Mouse (Mus musculus) stomach, embryonic 15.5 days (tissue): Measurements from ENCODE around the gene Slc8a1. TPM values are rescaled to one million over a fixed set of nuclear protein-coding genes. Genes with fewer than 3 reads are reported as not detected.
A peak's percentile ranks its signal among the peaks of the same experiment; 100 is the strongest.

Experiments used
- ATAC-seq: fragments of 200-750 bp; cut with Nextera tagmentation; 2 replicates; pipeline ENCODE4 v1.8.0; 2017; ENCODE audit warnings: low read depth, moderate number of reproducible peaks, moderate TSS enrichment; ENCODE audit not compliant: insufficient read depth, low FRiP score
- H3K27ac ChIP-seq: fragments of 300-500 bp; sonication (generic); 2 replicates; pipeline ENCODE4 v1.5.1; 2015; ENCODE audit warnings: mild to moderate bottlenecking, inconsistent platforms
- H3K27me3 ChIP-seq: fragments of 300-500 bp; sonication (generic); replicated peaks from 2 replicates; pipeline ENCODE4 v1.6.1; 2015; ENCODE audit warnings: inconsistent platforms
- H3K36me3 ChIP-seq: fragments of 300-500 bp; sonication (generic); 2 replicates; pipeline ENCODE4 v1.6.1; 2015; ENCODE audit warnings: inconsistent platforms
- H3K4me1 ChIP-seq: fragments of 300-500 bp; sonication (generic); 2 replicates; pipeline ENCODE4 v1.6.1; 2015; ENCODE audit warnings: inconsistent platforms
- H3K4me2 ChIP-seq: fragments of 300-500 bp; sonication (generic); 2 replicates; pipeline ENCODE4 v1.6.1; 2015; ENCODE audit warnings: mild to moderate bottlenecking, inconsistent platforms
- H3K4me3 ChIP-seq: fragments of 300-500 bp; sonication (generic); replicated peaks from 2 replicates; pipeline ENCODE4 v1.5.1; 2015; ENCODE audit warnings: inconsistent platforms
- H3K9ac ChIP-seq: fragments of 300-500 bp; sonication (generic); 2 replicates; pipeline ENCODE4 v1.6.1; 2015; ENCODE audit warnings: inconsistent platforms
- H3K9me3 ChIP-seq: fragments of 300-500 bp; sonication (generic); 2 replicates; pipeline ENCODE4 v1.6.1; 2016; ENCODE audit warnings: inconsistent platforms
- WGBS: fragments of 180-500 bp; shearing (Covaris S2); methylation state at CpG from one replicate; pipeline ENCODE4 v1.1.7; 2015; 5-methylcytosine and 5-hydroxymethylcytosine counted together
- polyA plus RNA-seq: library from polyadenylated mRNA; unstranded; fragments of >200 nt; fragmentation: Nextera tagmentation; extraction: Ambion mirVana; gene quantifications from 2 replicates; pipeline ENCODE4 v1.2.1, GENCODE M21; 2015

The Slc8a1 gene
- polyA plus RNA-seq, 1 experiment from 2014 or later: 7.4 TPM

- no peak overlapping the region for H3K27ac ChIP-seq
- no peaks in the 10 kb centered on the region for H3K27me3 ChIP-seq
- H3K4me3 ChIP-seq: no peak overlapping the region
- no peaks in the 10 kb centered on the region for H3K9me3 ChIP-seq
- 0 out of 2 replicates have a peak, but pooled peaks cover 3% of the 10 kb centered on the region for H3K4me1 ChIP-seq
- 32% methylated on average over 2 of the region's 2 CpGs for WGBS
- no peak overlapping the region for H3K9ac ChIP-seq
- no peak; the same call in 1 of the 2 replicates for ATAC-seq
- no peaks in the 10 kb centered on the region for H3K36me3 ChIP-seq
- H3K4me2 ChIP-seq: no peak overlapping the region
These were observed 344.1 kb downstream of the Slc8a1 start for GRCm38 (mm10) chr17:81394124-81394523.

DNA sequence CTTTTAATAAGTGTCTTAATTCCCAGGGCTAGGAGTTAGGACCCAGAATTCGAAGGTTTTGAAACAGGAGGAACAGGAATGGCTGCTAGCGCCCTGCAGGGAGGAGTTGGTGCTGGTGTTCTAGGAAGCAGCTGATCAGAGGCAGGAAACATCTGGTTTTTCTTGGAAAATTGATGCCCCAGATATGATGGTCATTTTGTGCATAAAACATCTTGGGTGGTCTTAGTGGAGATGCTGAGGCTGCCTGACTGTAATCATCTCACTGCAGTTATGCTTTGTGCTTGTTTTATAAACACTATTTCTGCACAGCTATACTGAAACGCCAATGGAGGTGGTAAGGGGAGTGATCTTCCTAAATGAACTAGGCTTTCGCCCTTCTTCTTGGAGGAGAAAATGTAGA, 345.1 kb downstream of the Slc8a1 start:
- H3K9me3 ChIP-seq: no peaks in the 10 kb centered on the region
- ATAC-seq: no peak
- H3K27me3 ChIP-seq: no peaks in the 10 kb centered on the region
- WGBS: 38% methylated on average over 4 of the region's 4 CpGs
- no peaks in the 10 kb centered on the region for H3K36me3 ChIP-seq
- H3K4me3 ChIP-seq: no peak overlapping the region
- H3K4me2 ChIP-seq: no peak overlapping the region
- no peak overlapping the region for H3K9ac ChIP-seq
- H3K4me1 ChIP-seq: 0 out of 2 replicates have a peak, but pooled peaks cover 3% of the 10 kb centered on the region
- H3K27ac ChIP-seq: 0 out of 2 replicates have a peak overlapping the region, but pooled peaks have one; percentile 13

- no peak for ATAC-seq
- Histone ChIP-seq H3K4me2 (no peak overlapping the region), H3K9ac (no peak overlapping the region), H3K36me3 (no peaks in the 10 kb centered on the region), H3K27ac (no peak overlapping the region), H3K4me3 (no peak overlapping the region), H3K27me3 (no peaks in the 10 kb centered on the region), H3K9me3 (no peaks in the 10 kb centered on the region), H3K4me1 (0 out of 2 replicates have a peak, but pooled peaks cover 3% of the 10 kb centered on the region)
- 60% methylated on average over 7 of the region's 7 CpGs for WGBS
These were observed 346.7 kb downstream of the Slc8a1 start for GRCm38 (mm10) chr17:81391478-81391877.

DNA sequence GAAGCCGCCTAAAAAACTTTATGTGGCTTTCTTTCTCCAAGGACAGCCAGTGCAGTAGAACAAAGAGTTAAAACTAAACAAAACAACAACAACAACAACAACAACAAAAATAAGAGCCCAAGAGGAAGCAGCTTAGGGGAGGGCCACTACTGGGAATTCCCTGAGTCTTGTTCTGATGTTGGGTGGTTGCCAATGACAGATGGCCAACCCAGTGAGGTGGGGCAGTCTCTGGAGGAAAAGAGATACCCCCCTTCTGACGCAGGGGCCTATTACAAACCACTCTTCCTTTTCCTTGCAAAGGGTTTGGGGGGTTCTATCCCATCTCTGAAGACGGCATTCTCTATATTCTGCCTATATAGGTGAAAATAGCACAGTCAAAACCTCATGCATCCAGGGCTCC, 347.4 kb downstream of the Slc8a1 start:
- Histone ChIP-seq H3K9me3 (no peaks in the 10 kb centered on the region), H3K27me3 (no peaks in the 10 kb centered on the region), H3K4me1 (0 out of 2 replicates have a peak, but pooled peaks cover 3% of the 10 kb centered on the region), H3K27ac (no peak overlapping the region), H3K4me2 (no peak overlapping the region), H3K4me3 (no peak overlapping the region), H3K36me3 (no peaks in the 10 kb centered on the region), H3K9ac (no peak overlapping the region)
- no peak for ATAC-seq
- 83% methylated on average over 3 of the region's 3 CpGs for WGBS

DNA sequence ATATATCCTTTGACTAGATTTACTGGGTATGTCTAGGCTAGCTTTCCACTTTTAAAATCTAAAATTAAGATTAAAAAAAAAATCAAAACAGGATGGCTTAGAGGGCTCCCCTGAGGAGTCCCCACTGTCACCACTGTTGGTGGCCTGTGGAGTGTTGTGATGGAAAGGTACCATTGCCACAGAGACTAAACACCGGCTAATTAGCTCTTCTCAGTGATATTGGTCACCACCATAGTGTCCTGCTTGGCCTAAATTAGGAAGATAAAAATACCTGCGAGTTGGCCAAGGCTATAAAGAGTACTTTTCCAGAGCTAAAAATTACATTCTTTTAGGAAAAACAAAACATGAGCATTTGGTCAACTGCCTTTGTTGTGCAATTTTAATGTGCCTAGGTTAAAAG, 352.1 kb downstream of the Slc8a1 start:
- no peak overlapping the region for H3K4me2 ChIP-seq
- H3K4me3 ChIP-seq: no peak overlapping the region
- H3K27me3 ChIP-seq: no peaks in the 10 kb centered on the region
- WGBS: 82% methylated on average over 2 of the region's 2 CpGs
- no peaks in the 10 kb centered on the region for H3K36me3 ChIP-seq
- no peaks in the 10 kb centered on the region for H3K9me3 ChIP-seq
- no peak overlapping the region for H3K9ac ChIP-seq
- H3K4me1 ChIP-seq: no peaks in the 10 kb centered on the region
- H3K27ac ChIP-seq: no peak overlapping the region
- ATAC-seq: no peak

DNA sequence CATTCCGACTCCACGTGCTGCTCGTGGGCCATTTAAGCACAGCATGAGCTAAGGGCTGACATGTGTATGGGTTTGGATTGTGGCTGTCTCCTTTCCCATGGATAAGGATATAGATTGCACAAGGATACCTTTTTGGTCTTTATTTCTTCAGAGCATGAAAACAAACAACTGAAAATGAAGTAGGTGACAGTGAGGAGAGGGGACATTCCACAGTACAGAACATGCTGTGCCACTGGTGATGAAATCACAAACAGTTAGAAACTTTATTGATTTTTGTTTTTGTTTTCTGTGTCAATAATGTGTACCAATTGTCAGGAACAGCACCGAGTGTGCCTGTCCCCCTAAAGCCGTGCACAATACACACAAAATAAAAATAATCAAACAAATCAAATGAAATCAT, 352.7 kb downstream of the Slc8a1 start:
- H3K9me3 ChIP-seq: no peaks in the 10 kb centered on the region
- 82% methylated on average over 5 of the region's 5 CpGs for WGBS
- no peak overlapping the region for H3K9ac ChIP-seq
- no peaks in the 10 kb centered on the region for H3K36me3 ChIP-seq
- no peak overlapping the region for H3K4me3 ChIP-seq
- H3K4me1 ChIP-seq: no peaks in the 10 kb centered on the region
- ATAC-seq: no peak
- no peak overlapping the region for H3K27ac ChIP-seq
- H3K27me3 ChIP-seq: no peaks in the 10 kb centered on the region
- H3K4me2 ChIP-seq: no peak overlapping the region

DNA sequence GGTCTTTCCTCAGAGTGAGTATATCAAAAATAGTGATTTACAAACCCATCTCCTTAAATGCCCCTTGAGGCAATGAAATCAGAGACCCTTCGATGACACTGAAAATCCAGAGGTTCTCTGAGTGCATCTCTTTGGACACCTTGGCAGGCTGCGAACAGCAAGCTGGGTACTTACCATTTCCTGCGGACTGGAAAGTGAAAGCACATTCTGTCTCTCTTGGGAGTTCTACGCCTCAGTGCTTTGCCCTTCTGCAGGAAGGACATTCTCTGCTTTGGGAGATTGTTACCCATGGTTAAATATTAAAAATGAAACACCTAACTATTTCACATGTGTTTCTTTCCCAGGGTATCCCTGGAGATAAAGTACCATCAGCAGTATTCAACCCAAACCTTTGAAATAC, 354.7 kb downstream of the Slc8a1 start:
- H3K4me2 ChIP-seq: no peak overlapping the region
- no peaks in the 10 kb centered on the region for H3K27me3 ChIP-seq
- no peaks in the 10 kb centered on the region for H3K9me3 ChIP-seq
- H3K36me3 ChIP-seq: no peaks in the 10 kb centered on the region
- no peak overlapping the region for H3K27ac ChIP-seq
- WGBS: 80% methylated on average over 4 of the region's 4 CpGs
- no peak for ATAC-seq
- H3K4me1 ChIP-seq: no peaks in the 10 kb centered on the region
- H3K9ac ChIP-seq: no peak overlapping the region
- no peak overlapping the region for H3K4me3 ChIP-seq

DNA sequence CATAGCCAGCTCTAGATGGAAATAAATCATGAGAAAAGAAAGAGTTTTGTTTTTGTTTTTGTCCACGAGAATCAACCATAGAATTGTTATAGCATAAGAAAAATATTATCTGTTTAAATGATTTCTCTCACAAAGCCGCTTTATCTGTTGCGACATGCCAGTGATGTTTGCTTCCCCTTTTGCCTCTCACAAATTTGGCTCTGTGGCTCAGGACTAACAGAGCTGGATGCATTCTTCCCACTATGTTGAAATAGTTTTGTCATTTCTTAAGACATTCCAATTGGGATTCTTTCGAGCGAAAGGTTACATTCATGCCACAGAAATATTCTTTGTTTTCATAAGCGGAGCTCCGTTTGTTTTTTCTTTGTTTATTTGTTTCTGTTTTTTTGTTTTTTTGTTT, 359.7 kb downstream of the Slc8a1 start:
- H3K9me3 ChIP-seq: no peaks in the 10 kb centered on the region
- no peak for ATAC-seq
- no peaks in the 10 kb centered on the region for H3K36me3 ChIP-seq
- no peaks in the 10 kb centered on the region for H3K4me1 ChIP-seq
- no peak overlapping the region for H3K4me3 ChIP-seq
- H3K9ac ChIP-seq: no peak overlapping the region
- H3K27ac ChIP-seq: no peak overlapping the region
- H3K4me2 ChIP-seq: no peak overlapping the region
- WGBS: 79% methylated on average over 7 of the region's 7 CpGs
- no peaks in the 10 kb centered on the region for H3K27me3 ChIP-seq

DNA sequence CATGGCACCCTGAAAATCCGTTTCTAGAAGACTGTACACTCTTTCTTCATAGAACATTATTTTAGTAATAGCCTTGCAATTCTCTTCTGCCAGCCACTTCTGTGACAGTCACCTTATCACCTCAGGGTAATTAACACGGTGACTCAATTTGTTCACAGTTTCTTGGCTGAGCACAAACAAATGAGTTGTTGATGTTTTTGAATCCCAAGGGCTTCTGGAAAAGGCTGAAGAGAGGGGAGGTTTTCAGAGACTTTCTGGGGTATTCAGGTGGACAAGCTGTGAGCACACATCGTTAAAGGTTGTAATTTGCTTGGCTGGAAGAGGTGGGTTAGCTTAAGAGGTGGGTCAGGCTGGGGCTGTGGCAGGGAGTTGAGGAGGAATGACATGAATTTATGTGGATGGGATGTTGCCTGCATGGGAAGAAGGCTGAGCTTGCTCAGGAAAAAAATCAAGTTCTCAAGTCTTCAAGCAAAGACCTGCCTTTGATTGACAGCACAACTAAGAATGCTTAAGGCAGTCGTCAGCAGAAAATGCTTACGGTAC, 360.3 kb downstream of the Slc8a1 start:
- Histone ChIP-seq H3K9me3 (no peaks in the 10 kb centered on the region), H3K4me1 (no peaks in the 10 kb centered on the region), H3K36me3 (no peaks in the 10 kb centered on the region), H3K27me3 (no peaks in the 10 kb centered on the region), H3K4me3 (no peak overlapping the region), H3K27ac (no peak overlapping the region), H3K9ac (no peak overlapping the region), H3K4me2 (no peak overlapping the region)
- 65% methylated on average over 5 of the region's 5 CpGs for WGBS
- no peak for ATAC-seq

DNA sequence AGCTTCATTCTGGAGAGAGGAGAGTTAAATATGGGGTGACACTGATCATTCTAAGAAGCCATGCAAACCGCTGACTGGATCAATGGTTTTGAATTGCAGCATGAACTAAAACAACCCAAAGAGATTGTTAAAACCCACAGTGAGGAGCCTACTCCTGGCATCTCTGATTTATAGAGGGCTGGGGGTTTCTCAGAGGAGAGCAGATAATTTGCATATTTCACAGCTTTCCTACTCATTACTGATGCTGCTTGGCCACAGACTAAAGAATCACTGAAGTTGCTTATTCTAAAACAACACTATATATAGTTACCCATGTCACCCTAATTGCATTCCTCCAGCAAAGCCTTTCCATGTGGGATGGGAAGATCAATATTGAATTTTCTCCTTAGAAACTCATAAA, 361.0 kb downstream of the Slc8a1 start:
- no peaks in the 10 kb centered on the region for H3K36me3 ChIP-seq
- H3K9ac ChIP-seq: no peak overlapping the region
- no peaks in the 10 kb centered on the region for H3K27me3 ChIP-seq
- no peak overlapping the region for H3K27ac ChIP-seq
- H3K9me3 ChIP-seq: no peaks in the 10 kb centered on the region
- H3K4me2 ChIP-seq: no peak overlapping the region
- H3K4me3 ChIP-seq: no peak overlapping the region
- 65% methylated on average over 1 of the region's 1 CpGs for WGBS
- H3K4me1 ChIP-seq: no peaks in the 10 kb centered on the region
- no peak for ATAC-seq

- Histone ChIP-seq H3K36me3 (no peaks in the 10 kb centered on the region), H3K27me3 (no peaks in the 10 kb centered on the region), H3K4me2 (no peak overlapping the region), H3K9me3 (no peaks in the 10 kb centered on the region), H3K4me1 (no peaks in the 10 kb centered on the region), H3K27ac (no peak overlapping the region), H3K9ac (no peak overlapping the region), H3K4me3 (no peak overlapping the region)
- no peak for ATAC-seq
- 79% methylated on average over 6 of the region's 6 CpGs for WGBS
These were observed 362.3 kb downstream of the Slc8a1 start for GRCm38 (mm10) chr17:81375901-81376300.

GRCm38 (mm10) chr17:81369036-81369435, 369.1 kb downstream of the Slc8a1 start:
- H3K27ac ChIP-seq: no peak overlapping the region
- no peaks in the 10 kb centered on the region for H3K4me1 ChIP-seq
- WGBS: 57% methylated on average over 2 of the region's 2 CpGs
- ATAC-seq: no peak
- no peaks in the 10 kb centered on the region for H3K36me3 ChIP-seq
- H3K9me3 ChIP-seq: no peaks in the 10 kb centered on the region
- no peak overlapping the region for H3K4me3 ChIP-seq
- H3K27me3 ChIP-seq: no peaks in the 10 kb centered on the region
- H3K9ac ChIP-seq: no peak overlapping the region
- no peak overlapping the region for H3K4me2 ChIP-seq

GRCm38 (mm10) chr17:81368503-81368902, 369.7 kb downstream of the Slc8a1 start:
- WGBS: 69% methylated on average over 2 of the region's 2 CpGs
- Histone ChIP-seq H3K9ac (no peak overlapping the region), H3K9me3 (no peaks in the 10 kb centered on the region), H3K27me3 (no peaks in the 10 kb centered on the region), H3K4me3 (no peak overlapping the region), H3K4me2 (no peak overlapping the region), H3K36me3 (no peaks in the 10 kb centered on the region), H3K27ac (no peak overlapping the region), H3K4me1 (no peaks in the 10 kb centered on the region)
- ATAC-seq: no peak
